Mouse (Mus musculus) spleen, postnatal 10 days (tissue): ENCODE data around the gene Slc26a3.
"Not testable (repeated sequence)": the region's sequence is repeated elsewhere in the genome, so short reads cannot be mapped to it uniquely, and the experiment has no call there.

Source experiments
- DNase-seq, 2 experiments: peaks; one replicate each; pipeline ENCODE4 v3.0.0; 2021 to 2022; ENCODE audit warnings: low spot score in 2 of 2

Slc26a3 gene

GRCm38 (mm10) chr12:31421901-31422574 is 31.4 kb downstream of the Slc26a3 start:
- no peak for DNase-seq

DNA sequence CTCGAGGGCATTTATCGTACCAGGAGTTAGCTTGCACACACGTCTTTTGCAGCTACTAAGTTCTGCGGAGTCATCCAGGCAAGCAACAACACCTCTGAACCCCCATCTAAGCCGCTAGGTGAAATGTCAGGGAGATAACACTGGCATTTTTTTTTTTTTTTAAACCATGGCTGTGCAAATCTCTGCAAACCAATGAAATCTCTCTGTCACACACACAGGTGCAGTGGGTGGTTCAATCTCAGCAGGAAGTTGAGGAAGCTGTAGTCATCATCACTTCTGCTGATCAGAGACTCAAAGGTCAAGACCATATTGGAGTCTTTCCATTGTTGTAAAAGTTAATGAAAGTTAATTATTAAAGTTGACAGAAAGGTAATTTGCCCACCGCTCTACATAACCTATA is 47.1 kb downstream of the Slc26a3 start:
- DNase-seq = no peak

DNA sequence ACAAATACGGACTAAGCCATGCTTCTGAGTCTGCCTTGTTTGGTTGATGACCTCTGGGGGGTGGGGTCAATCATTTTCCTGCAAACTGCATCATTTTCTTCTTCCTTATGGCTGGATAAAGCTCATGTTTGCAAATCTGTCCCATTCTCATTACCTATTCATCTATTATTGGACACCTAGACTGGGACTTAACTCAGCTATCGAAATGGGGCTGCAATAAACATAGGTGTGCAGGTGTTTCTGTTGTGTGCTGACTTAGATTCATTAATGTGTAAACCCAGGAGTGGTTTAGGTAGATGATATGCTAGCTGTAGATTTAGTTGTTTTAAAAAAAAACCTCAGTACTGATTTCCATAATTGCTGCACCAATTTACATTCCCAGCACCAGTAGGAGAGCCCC is 48.9 kb downstream of the Slc26a3 start:
- DNase-seq = no peak

DNA sequence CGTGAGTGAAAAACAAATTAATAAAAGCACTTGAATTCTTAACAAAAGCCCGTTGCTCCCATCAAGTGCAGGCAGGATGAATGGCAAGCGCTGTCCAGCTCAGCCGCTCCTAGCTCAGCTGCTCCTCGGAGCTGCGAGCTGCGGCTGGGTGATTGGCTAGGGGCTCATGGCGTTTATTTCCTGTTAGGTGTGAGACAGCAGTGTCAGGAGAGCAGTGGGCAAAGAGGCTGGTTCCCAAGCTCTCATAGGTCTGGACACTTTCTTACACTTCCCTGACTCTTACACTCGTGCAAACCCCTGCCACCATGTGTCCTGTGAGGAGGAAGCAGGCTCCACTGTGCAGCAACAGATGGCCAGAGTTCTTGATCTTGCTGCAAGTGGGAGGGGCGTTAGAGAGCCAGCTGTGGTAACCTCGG is 53.5 kb downstream of the Slc26a3 start:
- no peak for DNase-seq

- DNase-seq = no peak
Measured at GRCm38 (mm10) chr12:31444827-31445226, 54.2 kb downstream of the Slc26a3 start.

DNA sequence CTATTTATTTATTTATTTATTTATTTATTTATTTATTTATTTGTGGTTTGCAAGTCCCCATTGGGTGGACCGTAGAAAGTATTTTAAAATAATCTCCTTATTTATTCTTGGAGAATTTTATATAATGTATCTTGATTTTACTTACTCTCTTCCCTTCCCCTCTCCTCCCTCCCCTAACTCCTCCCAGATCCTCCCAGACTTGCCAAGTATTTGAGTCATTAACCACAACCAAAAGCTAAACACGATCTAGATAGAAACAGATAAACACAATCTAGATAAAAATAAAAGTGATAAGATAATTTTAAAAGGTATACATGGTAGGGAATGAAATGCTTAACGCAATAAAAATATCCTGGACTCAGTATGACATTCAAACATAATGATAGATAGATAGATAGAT is 58.7 kb downstream of the Slc26a3 start:
- no peak for DNase-seq

DNA sequence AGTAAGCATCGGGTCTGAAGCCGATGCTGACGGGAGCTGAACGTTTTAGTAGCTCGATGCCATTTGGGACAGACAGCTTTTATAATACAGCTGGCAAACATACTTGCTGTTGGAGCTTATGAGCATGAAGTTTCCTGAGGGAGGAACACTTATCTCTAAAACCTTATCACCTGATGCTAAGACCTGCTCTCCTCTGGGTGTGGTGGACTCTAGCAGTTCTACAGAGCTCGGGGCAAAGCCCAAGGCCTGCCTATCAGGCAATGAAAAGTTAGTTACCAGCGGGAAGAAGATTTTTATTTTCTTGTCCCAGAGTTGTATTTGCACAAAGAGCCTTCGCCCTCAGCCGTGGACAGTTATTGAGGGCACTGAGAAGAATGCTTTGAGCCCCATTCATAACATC is 65.6 kb downstream of the Slc26a3 start:
- DNase-seq = no peak

DNA sequence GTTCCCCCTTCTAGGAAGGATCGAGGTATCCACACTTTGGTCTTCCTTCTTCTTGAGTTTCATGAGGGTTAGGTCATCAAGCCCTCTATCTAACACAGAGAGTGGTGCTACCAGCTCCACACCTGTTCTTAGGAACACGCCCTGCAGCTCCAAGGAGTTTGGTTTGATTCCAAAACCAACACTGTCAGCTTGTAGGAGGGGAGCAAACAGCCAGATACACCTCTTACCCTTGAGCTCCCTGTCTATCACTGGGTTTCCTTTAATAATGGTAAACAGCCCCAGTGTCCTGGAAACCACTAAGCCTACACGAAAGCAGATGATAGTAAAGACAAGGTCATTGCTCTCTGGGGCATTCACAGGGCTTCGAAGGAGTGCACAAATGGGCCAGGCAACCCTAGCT is 67.8 kb downstream of the Slc26a3 start:
- no peak for DNase-seq

DNA sequence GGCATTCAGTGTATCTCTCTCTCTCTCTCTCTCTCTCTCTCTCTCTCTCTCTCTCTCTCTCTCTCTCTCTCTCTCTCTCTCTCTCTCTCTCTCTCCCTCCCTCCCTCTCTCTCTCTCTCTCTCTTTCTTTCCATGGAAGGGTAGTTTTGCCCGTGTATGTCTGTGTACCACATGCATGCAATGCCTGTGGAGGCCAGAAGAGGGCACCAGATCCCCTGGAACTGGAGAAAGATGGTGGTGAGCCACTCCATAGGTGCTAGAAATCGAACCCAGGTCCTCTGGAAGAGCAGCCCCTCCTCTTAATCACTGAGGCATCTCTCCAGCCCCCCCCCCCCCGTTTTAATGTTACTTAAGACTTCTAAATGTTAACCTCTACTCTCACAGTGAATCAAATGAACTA is 69.6 kb downstream of the Slc26a3 start:
- peak in 1 of 2 experiments; percentile 48 for DNase-seq

GRCm38 (mm10) chr12:31461371-31461770 is 70.7 kb downstream of the Slc26a3 start:
- DNase-seq = no peak

GRCm38 (mm10) chr12:31462615-31463014 is 71.9 kb downstream of the Slc26a3 start:
- DNase-seq = no peak

GRCm38 (mm10) chr12:31478182-31478581 is 87.5 kb downstream of the Slc26a3 start:
- DNase-seq = not testable (repeated sequence)

DNA sequence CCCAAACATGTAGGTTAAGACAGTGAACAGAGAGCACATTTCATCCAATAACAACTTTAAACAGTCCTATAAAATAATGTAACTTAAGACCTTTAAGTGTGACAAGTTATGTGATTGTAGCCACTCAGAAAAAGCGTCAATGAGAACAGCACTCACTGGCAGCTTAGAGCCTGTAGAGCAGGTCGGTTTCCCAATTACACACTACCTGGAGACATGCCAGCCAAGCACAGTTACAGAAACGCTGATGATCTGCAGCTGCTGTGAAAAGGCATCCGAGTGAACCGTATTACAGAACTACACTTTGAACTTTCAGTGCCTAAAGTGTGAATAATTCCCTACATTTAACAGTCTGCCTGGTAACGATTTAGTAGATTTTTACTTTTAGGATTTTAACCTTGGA is 95.8 kb downstream of the Slc26a3 start:
- no peak for DNase-seq

- DNase-seq = no peak
Measured at GRCm38 (mm10) chr12:31498936-31499313, 108.3 kb downstream of the Slc26a3 start.

GRCm38 (mm10) chr12:31499314-31500131 is 108.9 kb downstream of the Slc26a3 start, which contains the start of gene Cbll1:
Cbll1 (minus strand) TSS chr12:31499616.
- DNase-seq = peak; percentile 94 to 96

DNA sequence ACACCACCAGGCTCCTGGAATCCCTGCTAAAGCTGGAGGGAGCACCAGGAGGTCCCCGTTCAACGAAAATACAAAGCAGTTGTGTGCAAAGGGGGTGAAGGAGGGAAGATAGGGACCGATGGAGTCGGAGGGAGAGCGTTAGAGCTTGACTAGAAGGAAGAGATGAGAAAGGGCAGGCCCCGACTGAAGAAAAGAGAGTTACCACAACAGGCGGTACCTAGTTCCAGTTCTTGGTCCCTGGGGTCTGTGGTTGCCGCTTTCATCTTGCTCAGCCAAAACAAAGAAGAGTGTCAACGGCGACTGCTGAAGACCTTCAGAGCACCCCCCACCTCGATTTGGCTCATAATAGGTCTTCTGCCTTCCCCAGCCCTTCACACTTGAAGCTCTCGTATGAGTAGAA is 109.5 kb downstream of the Slc26a3 start:
- DNase-seq = peak in 1 of 2 experiments; percentile 66

DNA sequence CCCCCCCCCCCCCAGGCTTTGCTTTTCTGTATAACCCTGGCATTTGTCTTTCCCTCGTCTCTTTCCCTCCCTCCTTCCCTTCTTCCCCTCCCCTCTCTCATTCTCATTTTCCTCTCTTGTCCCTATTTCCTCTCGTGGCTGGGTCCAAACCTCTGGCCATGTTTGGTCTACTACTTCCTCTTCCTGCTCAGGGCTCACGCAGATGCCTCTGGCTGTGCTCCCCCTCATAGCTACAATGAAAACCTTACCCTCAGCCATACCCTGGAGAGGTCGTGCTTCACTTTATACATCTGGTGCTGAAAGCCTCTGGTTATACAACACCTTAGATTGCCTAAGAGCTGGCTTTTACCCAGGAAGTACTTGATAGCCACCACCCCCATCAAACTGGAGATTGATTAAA is 110.6 kb downstream of the Slc26a3 start:
- no peak for DNase-seq

- no peak for DNase-seq
Measured at GRCm38 (mm10) chr12:31503211-31503610, 112.5 kb downstream of the Slc26a3 start.

DNA sequence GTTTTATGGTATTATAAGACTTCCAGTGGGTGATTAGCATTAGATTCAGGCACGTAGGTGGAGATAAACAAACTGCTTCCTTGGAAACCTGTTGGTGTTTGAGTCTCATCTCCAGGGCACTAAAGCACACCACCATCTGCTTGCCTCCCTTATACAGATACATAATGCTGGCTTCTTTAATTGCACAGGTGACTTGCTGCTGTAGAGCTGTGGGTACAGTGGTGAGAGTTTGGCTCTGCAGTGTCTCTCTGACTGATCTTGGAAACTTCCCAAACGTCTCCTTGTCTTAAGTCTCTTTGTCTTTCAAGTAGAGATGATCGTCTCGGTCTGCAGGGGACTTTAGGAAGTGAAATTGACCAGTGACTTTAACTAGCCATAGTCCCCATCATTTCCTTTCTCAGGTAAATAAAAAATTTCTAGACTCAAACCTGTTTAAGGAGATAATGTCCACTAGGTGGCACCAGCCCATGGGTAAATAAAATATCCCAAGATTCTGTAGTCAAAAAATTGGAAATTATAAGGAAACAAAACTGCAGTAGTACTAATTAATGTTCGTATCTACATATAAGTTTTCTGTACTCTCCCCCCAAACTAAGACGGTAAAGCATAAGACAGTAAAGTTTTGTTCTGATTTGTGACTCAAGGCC is 117.2 kb downstream of the Slc26a3 start:
- DNase-seq = no peak

- DNase-seq = no peak
Measured at GRCm38 (mm10) chr12:31508496-31508895, 117.8 kb downstream of the Slc26a3 start.

GRCm38 (mm10) chr12:31511218-31511617 is 120.5 kb downstream of the Slc26a3 start:
- DNase-seq = no peak

GRCm38 (mm10) chr12:31512634-31513411 is 122.2 kb downstream of the Slc26a3 start:
- no peak for DNase-seq
